Mouse (Mus musculus): ENCODE results near the gene Ldlrad3. TPM values are rescaled to one million over a fixed set of nuclear protein-coding genes. Genes with fewer than 3 reads are reported as not detected.

Gene Ldlrad3
- polyA plus RNA-seq, 1 experiment = 1.3 TPM

GRCm38 (mm10) chr2:102001661-102002060, 184.5 kb downstream of the Ldlrad3 start:
- TF ChIP-seq POLR2A (IDR thresholded peaks at IDR 0.05; ENCODE audit: low read depth, low read length) = no peak
- Histone ChIP-seq H3K27ac (ENCODE audit: insufficient read depth, low read depth, low read length) (no peak overlapping the region), H3K4me1 (ENCODE audit: control insufficient read depth, insufficient read depth, insufficient read length, low read length) (peaks cover 10% of the 10 kb centered on the region), H3K27me3 (ENCODE audit: control insufficient read depth, insufficient read depth, low read length) (no peaks in the 10 kb centered on the region), H3K36me3 (ENCODE audit: control insufficient read depth, insufficient read depth, low read length) (no peaks in the 10 kb centered on the region), H3K4me3 (ENCODE audit: low read depth, low read length) (no peak overlapping the region)
- WGBS = 0% methylated on average over 1 of the region's 1 CpGs

DNA sequence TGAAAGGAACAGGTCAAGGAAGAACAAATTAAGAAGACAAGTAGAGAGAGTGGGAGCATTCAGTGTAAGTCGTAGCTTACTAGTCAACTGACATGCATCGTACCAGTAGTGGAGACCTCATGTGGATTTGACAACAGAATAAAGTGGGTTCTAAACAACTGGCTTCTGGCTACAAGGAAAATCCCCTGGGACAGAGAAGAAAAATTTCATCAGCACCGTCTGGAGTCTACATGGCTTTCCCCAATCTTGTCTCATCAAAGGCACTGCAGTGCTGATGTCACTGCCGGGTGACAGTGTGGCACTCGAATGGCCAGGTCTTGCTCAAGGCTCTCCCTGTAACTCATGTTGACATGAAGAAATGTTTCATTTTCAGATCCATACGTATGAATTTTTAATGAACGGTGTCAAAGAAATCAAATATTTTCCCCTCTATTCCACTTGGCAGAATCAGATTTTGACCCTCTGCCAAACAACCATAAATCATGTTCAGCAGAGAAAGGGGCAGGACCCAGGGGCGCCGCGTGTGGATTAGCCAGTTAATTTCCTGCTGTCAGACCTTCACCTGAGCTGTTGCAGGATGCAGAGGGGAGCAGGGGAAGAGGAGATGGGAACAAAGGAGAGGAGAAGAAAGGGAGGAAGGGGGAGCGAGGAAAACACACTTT, 187.1 kb downstream of the Ldlrad3 start:
- H3K4me1 ChIP-seq (ENCODE audit: control insufficient read depth, insufficient read depth, insufficient read length, low read length) = peaks cover 10% of the 10 kb centered on the region

GRCm38 (mm10) chr2:101997013-101997412, 189.2 kb downstream of the Ldlrad3 start:
- no peak for TF ChIP-seq POLR2A (IDR thresholded peaks at IDR 0.05; ENCODE audit: low read depth, low read length)
- no peak for TF ChIP-seq CTCF (IDR thresholded peaks at IDR 0.05; ENCODE audit: extremely low read depth, insufficient read length, insufficient replicate concordance, low read depth, low read length)
- WGBS = 87% methylated on average over 11 of the region's 11 CpGs
- Histone ChIP-seq H3K36me3 (ENCODE audit: control insufficient read depth, insufficient read depth, low read length) (no peaks in the 10 kb centered on the region), H3K27ac (ENCODE audit: insufficient read depth, low read depth, low read length) (no peak overlapping the region), H3K4me3 (ENCODE audit: low read depth, low read length) (no peak overlapping the region), H3K27me3 (ENCODE audit: control insufficient read depth, insufficient read depth, low read length) (no peaks in the 10 kb centered on the region), H3K4me1 (ENCODE audit: control insufficient read depth, insufficient read depth, insufficient read length, low read length) (peaks cover 8% of the 10 kb centered on the region)

More for the DNA sequence above, 187.1 kb downstream of the Ldlrad3 start:
- H3K36me3 ChIP-seq (ENCODE audit: control insufficient read depth, insufficient read depth, low read length) = no peaks in the 10 kb centered on the region
- H3K27ac ChIP-seq (ENCODE audit: insufficient read depth, low read depth, low read length) = no peak overlapping the region
- TF ChIP-seq POLR2A (IDR thresholded peaks at IDR 0.05; ENCODE audit: low read depth, low read length) = no peak
- TF ChIP-seq CTCF (IDR thresholded peaks at IDR 0.05; ENCODE audit: extremely low read depth, insufficient read length, insufficient replicate concordance, low read depth, low read length) = no peak
- WGBS = 49% methylated on average over 11 of the region's 11 CpGs
- no peak overlapping the region for H3K4me3 ChIP-seq (ENCODE audit: low read depth, low read length)
- no peaks in the 10 kb centered on the region for H3K27me3 ChIP-seq (ENCODE audit: control insufficient read depth, insufficient read depth, low read length)

- TF ChIP-seq POLR2A (IDR thresholded peaks at IDR 0.05; ENCODE audit: low read depth, low read length) (no peak), CTCF (IDR thresholded peaks at IDR 0.05; ENCODE audit: extremely low read depth, insufficient read length, insufficient replicate concordance, low read depth, low read length) (no peak)
- WGBS = 75% methylated on average over 9 of the region's 9 CpGs
- H3K36me3 ChIP-seq (ENCODE audit: control insufficient read depth, insufficient read depth, low read length) = no peaks in the 10 kb centered on the region
These were observed 193.4 kb downstream of the Ldlrad3 start for GRCm38 (mm10) chr2:101992574-101993310.

DNA sequence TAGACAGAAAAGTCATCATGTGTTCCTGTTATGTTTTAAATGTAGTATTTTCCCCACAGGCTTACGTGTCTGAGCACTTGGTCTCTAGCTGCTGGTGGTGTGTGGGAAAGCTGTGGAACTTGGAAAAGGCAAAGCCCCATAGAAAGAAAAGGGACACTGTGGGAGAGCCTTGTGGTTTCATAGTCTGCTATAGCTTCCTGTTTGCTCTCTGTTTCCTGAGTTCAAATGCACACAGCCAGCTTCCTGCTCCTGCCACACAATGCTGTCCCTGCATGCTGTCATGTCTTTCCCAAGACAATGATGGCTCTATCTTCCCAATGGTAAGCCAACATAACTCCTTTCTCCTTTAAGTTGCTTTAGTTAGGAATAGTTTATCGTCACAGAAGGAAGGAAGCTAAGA, 194.5 kb downstream of the Ldlrad3 start:
- H3K27ac ChIP-seq (ENCODE audit: insufficient read depth, low read depth, low read length) = no peak overlapping the region
- 83% methylated on average over 2 of the region's 2 CpGs for WGBS
- TF ChIP-seq POLR2A (IDR thresholded peaks at IDR 0.05; ENCODE audit: low read depth, low read length) (no peak), CTCF (IDR thresholded peaks at IDR 0.05; ENCODE audit: extremely low read depth, insufficient read length, insufficient replicate concordance, low read depth, low read length) (no peak)

More at GRCm38 (mm10) chr2:101992574-101993310, 193.4 kb downstream of the Ldlrad3 start:
- Histone ChIP-seq H3K4me3 (ENCODE audit: low read depth, low read length) (no peak overlapping the region), H3K4me1 (ENCODE audit: control insufficient read depth, insufficient read depth, insufficient read length, low read length) (no peaks in the 10 kb centered on the region; the same call in 1 of the 2 replicates), H3K27me3 (ENCODE audit: control insufficient read depth, insufficient read depth, low read length) (no peaks in the 10 kb centered on the region), H3K27ac (ENCODE audit: insufficient read depth, low read depth, low read length) (no peak overlapping the region)

DNA sequence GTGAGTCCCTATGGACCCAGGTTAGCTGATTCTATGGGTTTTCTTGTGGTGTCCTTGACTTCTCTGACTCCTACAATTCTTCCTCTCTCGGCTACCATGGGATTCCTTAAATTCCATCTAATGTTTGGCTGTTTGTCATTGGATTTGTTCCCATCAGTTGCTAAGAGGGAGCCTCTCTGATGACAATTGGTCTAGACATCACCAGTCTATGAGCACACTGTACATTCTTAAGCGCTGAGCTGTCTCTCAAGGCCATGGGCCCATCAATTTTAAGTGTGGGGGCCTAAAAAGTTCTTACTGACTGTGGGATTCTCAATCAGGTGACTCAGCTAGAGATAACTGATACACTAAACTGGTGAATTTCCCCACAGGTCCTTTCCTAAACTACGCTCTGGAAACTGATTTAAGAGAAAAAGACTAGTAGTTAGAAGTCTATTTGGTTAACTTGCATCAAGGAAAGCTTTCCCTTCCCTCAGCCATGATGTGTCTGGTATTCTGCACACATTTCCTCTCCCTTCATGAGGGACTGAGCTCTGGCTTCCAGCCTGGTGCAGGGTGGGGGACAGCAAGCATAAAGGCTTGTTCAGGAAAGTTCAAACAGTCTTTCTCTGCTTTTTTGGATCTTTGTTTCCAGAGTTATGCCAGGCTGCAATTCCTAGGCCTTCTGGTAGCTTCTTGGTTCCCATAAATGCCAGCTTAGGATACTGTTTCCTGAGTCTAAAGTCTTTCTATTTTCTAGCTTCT, 199.7 kb downstream of the Ldlrad3 start:
- H3K27ac ChIP-seq (ENCODE audit: insufficient read depth, low read depth, low read length) = no peak overlapping the region
- no peaks in the 10 kb centered on the region for H3K36me3 ChIP-seq (ENCODE audit: control insufficient read depth, insufficient read depth, low read length)
- H3K4me3 ChIP-seq (ENCODE audit: low read depth, low read length) = no peak overlapping the region
- no peaks in the 10 kb centered on the region; the same call in none of the 2 replicates for H3K4me1 ChIP-seq (ENCODE audit: control insufficient read depth, insufficient read depth, insufficient read length, low read length)
- 83% methylated on average over 3 of the region's 3 CpGs for WGBS
- no peaks in the 10 kb centered on the region for H3K27me3 ChIP-seq (ENCODE audit: control insufficient read depth, insufficient read depth, low read length)
- no peak for TF ChIP-seq CTCF (IDR thresholded peaks at IDR 0.05; ENCODE audit: extremely low read depth, insufficient read length, insufficient replicate concordance, low read depth, low read length)
- no peak for TF ChIP-seq POLR2A (IDR thresholded peaks at IDR 0.05; ENCODE audit: low read depth, low read length)

More for the DNA sequence above, 194.5 kb downstream of the Ldlrad3 start:
- Histone ChIP-seq H3K36me3 (ENCODE audit: control insufficient read depth, insufficient read depth, low read length) (no peaks in the 10 kb centered on the region), H3K4me3 (ENCODE audit: low read depth, low read length) (no peak overlapping the region), H3K27me3 (ENCODE audit: control insufficient read depth, insufficient read depth, low read length) (no peaks in the 10 kb centered on the region), H3K4me1 (ENCODE audit: control insufficient read depth, insufficient read depth, insufficient read length, low read length) (no peaks in the 10 kb centered on the region; the same call in 1 of the 2 replicates)
